Mouse (Mus musculus): ENCODE measurements around the gene Art4. TPM values are rescaled to one million over a fixed set of nuclear protein-coding genes. Genes with fewer than 3 reads are reported as not detected.
"Not testable (repeated sequence)": the region's sequence is repeated elsewhere in the genome, so short reads cannot be mapped to it uniquely, and the experiment has no call there.

The Art4 gene
- total and polyA plus RNA-seq, 2 experiments from 2014 or later: 0.25 to 0.37 TPM

DNA sequence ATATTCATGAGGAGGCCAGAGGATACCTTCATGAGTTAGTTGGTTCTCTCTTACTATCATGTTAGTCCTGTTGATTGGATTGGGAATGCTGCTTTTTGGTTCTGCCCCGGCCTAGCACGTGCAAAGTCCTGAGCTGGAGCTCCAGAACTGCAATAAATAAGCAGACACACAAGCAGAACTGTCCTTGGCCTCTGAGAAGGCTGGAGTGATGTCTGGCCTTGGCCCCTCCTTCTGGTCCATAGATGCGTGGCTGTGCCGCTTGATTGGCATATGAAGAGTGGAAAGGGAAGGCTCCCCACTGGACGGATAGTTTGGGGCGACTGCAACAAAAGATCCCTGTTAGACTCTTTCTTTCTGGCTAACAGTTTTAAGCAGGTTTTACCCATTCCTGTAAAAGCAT lies 31.5 kb upstream of the Art4 start:
- Histone ChIP-seq H3K27ac (no peak overlapping the region), H3K4me2 (ENCODE audit: low read depth, low read length) (no peak overlapping the region), H3K9me3 (ENCODE audit: low read length) (no peaks in the 10 kb centered on the region), H3K9ac (replicated peaks; ENCODE audit: low read length) (no peak overlapping the region), H3K4me1 (ENCODE audit: insufficient read depth, low read length) (no peaks in the 10 kb centered on the region), H3K27me3 (ENCODE audit: insufficient read depth, low read length) (no peaks in the 10 kb centered on the region), H3K36me3 (ENCODE audit: insufficient read depth, low read length) (no peaks in the 10 kb centered on the region), H3K4me3 (ENCODE audit: low read length) (no peak overlapping the region)
- DNase-seq (ENCODE audit: low spot score) (no peak), ATAC-seq (no peak)
- WGBS: 87% methylated on average over 6 of the region's 6 CpGs
- TF ChIP-seq CTCF (IDR thresholded peaks at IDR 0.05; ENCODE audit: low read depth): no peak

DNA sequence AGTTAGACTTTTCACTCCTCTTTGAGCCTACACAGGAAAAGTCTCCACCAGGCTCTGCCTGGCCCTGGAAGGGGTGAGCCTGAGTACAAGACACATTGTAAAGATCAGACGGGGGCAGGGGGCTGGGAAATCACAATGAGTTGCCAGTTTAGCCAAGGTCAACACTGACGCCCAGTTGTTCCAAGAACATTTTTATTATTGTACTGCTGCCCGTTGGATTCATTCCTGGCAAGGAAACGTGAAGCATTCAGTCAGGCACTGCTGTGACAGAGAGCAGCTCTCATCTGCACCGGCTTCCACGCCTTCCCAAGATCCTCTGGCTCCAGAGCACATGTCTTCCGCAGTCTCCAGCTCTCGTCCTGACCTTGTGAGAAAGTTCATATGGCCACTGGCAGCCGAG lies 30.3 kb upstream of the Art4 start:
- Histone ChIP-seq H3K4me1 (ENCODE audit: insufficient read depth, low read length) (no peaks in the 10 kb centered on the region), H3K4me2 (ENCODE audit: low read depth, low read length) (no peak overlapping the region), H3K9me3 (ENCODE audit: low read length) (no peaks in the 10 kb centered on the region), H3K36me3 (ENCODE audit: insufficient read depth, low read length) (no peaks in the 10 kb centered on the region), H3K4me3 (ENCODE audit: low read length) (no peak overlapping the region), H3K27ac (no peak overlapping the region), H3K27me3 (ENCODE audit: insufficient read depth, low read length) (no peaks in the 10 kb centered on the region), H3K9ac (replicated peaks; ENCODE audit: low read length) (no peak overlapping the region)
- ATAC-seq (no peak), DNase-seq (ENCODE audit: low spot score) (peak; percentile 3)
- WGBS: 66% methylated on average over 9 of the region's 9 CpGs
- TF ChIP-seq CTCF (IDR thresholded peaks at IDR 0.05; ENCODE audit: low read depth): no peak

DNA sequence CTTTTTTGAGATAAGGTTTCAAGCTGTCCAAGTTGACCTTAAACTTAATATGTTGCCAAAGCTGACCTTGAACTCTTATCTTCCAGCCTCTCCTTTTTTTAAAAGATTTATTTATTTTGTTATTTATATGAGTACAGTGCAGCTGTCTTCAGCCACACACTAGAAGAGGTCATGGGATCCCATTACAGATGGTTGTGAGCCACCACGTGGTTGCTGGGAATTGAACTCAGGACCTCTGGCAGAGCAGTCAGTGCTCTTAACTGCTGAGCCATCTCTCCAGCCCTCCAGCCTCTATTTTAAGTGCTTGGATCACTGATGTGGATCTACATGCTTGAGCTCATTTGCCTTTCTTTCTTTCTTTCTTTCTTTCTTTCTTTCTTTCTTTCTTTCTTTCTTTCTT lies 27.2 kb upstream of the Art4 start:
- WGBS: 63% methylated on average over 1 of the region's 1 CpGs
- not testable (repeated sequence) for H3K4me3 ChIP-seq (ENCODE audit: low read length); H3K27me3 ChIP-seq (ENCODE audit: insufficient read depth, low read length); H3K36me3 ChIP-seq (ENCODE audit: insufficient read depth, low read length); H3K4me1 ChIP-seq (ENCODE audit: insufficient read depth, low read length); ATAC-seq; H3K9ac ChIP-seq (replicated peaks; ENCODE audit: low read length); H3K27ac ChIP-seq; DNase-seq (ENCODE audit: low spot score); H3K4me2 ChIP-seq (ENCODE audit: low read depth, low read length); H3K9me3 ChIP-seq (ENCODE audit: low read length)

DNA sequence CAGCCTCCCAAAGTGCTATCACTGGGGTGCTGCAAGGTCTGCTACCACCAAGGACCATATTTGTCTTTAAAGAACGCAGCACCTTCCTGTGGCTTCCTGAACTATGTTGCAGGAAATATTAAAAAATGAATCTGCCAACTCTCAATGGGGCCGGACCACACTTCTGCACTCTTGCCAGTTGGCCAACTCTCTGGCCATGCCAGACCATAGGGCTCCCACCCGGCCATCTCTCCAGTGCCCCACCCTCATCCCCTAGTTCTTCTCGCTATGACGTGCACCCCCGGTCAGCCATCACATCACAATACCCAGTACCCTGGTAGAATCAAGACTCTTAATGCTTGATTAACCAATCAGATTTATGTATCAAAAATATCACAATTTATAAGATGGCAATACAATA lies 26.4 kb upstream of the Art4 start:
- Histone ChIP-seq H3K4me1 (ENCODE audit: insufficient read depth, low read length) (no peaks in the 10 kb centered on the region), H3K4me2 (ENCODE audit: low read depth, low read length) (no peak overlapping the region), H3K9me3 (ENCODE audit: low read length) (no peaks in the 10 kb centered on the region), H3K9ac (replicated peaks; ENCODE audit: low read length) (no peak overlapping the region), H3K27ac (no peak overlapping the region), H3K4me3 (ENCODE audit: low read length) (no peak overlapping the region), H3K36me3 (ENCODE audit: insufficient read depth, low read length) (no peaks in the 10 kb centered on the region), H3K27me3 (ENCODE audit: insufficient read depth, low read length) (no peaks in the 10 kb centered on the region)
- no peak for ATAC-seq
- 91% methylated on average over 6 of the region's 6 CpGs for WGBS
- DNase-seq (ENCODE audit: low spot score): no peak
- no peak for TF ChIP-seq CTCF (IDR thresholded peaks at IDR 0.05; ENCODE audit: low read depth)

DNA sequence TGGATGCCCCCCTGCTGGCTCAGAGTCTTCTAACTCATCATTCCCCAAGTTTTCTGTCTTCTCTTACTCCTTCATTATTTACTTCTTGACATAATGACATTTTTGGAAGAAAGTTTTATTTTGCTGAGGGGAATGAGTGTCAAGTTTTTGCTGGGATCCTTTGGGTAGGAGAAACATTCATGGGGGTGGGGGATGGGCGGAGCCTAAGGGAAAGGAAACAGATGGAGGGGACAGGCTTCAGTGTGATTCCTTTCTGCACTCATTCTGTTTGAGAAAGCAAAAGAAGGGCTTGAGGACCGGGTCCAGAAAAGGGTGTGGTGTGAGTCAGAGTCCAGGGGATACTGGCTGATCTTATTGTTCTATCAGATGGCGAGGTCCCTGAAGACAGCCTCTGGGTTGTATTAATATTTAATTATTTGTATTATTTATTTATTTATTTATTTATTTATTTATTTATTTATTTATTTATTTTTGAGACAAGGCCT lies 25.9 kb upstream of the Art4 start:
- TF ChIP-seq CTCF (IDR thresholded peaks at IDR 0.05; ENCODE audit: low read depth): no peak
- no peak for DNase-seq (ENCODE audit: low spot score)
- Histone ChIP-seq H3K36me3 (ENCODE audit: insufficient read depth, low read length) (no peaks in the 10 kb centered on the region), H3K4me3 (ENCODE audit: low read length) (no peak overlapping the region), H3K27ac (no peak overlapping the region), H3K9ac (replicated peaks; ENCODE audit: low read length) (no peak overlapping the region), H3K9me3 (ENCODE audit: low read length) (no peaks in the 10 kb centered on the region), H3K4me2 (ENCODE audit: low read depth, low read length) (no peak overlapping the region), H3K4me1 (ENCODE audit: insufficient read depth, low read length) (no peaks in the 10 kb centered on the region), H3K27me3 (ENCODE audit: insufficient read depth, low read length) (no peaks in the 10 kb centered on the region)
- 82% methylated on average over 3 of the region's 3 CpGs for WGBS
- ATAC-seq: no peak

DNA sequence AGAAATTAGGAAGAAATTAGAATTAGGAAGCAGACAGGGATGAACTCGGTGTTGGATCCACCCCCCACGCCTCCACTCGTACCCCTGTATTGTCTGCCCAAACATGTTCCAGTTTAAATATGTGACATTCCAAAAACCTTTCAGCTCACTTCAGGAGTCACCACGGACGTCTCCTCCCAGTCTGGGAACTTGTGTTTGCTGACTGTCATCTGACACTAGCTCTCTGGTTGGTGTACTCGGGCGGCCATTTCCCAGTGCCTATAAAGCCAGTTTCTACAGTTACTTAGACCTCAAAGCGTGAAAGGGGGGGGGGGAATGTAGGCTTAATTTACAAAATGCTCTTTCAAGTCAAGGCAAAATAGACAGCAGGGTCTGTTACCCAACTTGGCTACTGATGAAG lies 24.1 kb upstream of the Art4 start:
- no peak overlapping the region for H3K27ac ChIP-seq
- no peak overlapping the region for H3K4me2 ChIP-seq (ENCODE audit: low read depth, low read length)
- H3K27me3 ChIP-seq (ENCODE audit: insufficient read depth, low read length): no peaks in the 10 kb centered on the region
- H3K4me3 ChIP-seq (ENCODE audit: low read length): no peak overlapping the region
- no peak for DNase-seq (ENCODE audit: low spot score)
- H3K9me3 ChIP-seq (ENCODE audit: low read length): no peaks in the 10 kb centered on the region
- WGBS: 77% methylated on average over 8 of the region's 8 CpGs
- TF ChIP-seq CTCF (IDR thresholded peaks at IDR 0.05; ENCODE audit: low read depth): no peak
- no peak overlapping the region for H3K9ac ChIP-seq (replicated peaks; ENCODE audit: low read length)
- no peaks in the 10 kb centered on the region for H3K36me3 ChIP-seq (ENCODE audit: insufficient read depth, low read length)
- no peak for ATAC-seq
- no peaks in the 10 kb centered on the region for H3K4me1 ChIP-seq (ENCODE audit: insufficient read depth, low read length)

DNA sequence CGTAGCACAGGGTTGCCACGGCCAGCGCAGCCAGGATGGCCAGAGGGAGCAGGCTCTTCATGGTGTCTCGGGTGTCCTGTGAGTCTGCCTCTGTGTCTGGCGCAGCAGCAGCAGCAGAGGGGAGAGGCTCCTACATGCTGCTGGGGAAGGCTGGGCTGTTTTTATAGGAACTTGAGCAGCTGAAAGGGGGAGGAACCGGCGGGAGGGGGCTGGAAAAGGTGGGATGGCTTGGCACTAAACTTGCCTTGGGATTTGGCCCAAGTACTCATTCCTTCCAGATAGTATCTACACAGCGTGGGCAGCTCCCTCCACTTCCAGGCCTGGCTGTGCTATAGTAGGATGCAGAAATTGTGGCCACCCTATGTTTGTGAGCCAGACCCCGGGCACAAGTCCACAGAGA lies 18.1 kb upstream of the Art4 start, which contains the start of gene Mgp:
TSS of gene Mgp (minus strand) at position 154 of the 400 bp plus-strand sequence.
- no peaks in the 10 kb centered on the region for H3K9me3 ChIP-seq (ENCODE audit: low read length)
- H3K27ac ChIP-seq: no peak within 1 kb of the TSS
- no peak within 1 kb of the TSS for H3K9ac ChIP-seq (replicated peaks; ENCODE audit: low read length)
- H3K4me2 ChIP-seq (ENCODE audit: low read depth, low read length): 0 out of 2 replicates have a peak within 1 kb of the TSS, but pooled peaks have one; percentile 5
- no peaks in the 10 kb centered on the region for H3K27me3 ChIP-seq (ENCODE audit: insufficient read depth, low read length)
- DNase-seq (ENCODE audit: low spot score): no peak
- H3K4me1 ChIP-seq (ENCODE audit: insufficient read depth, low read length): no peaks in the 10 kb centered on the region
- no peak for ATAC-seq
- H3K36me3 ChIP-seq (ENCODE audit: insufficient read depth, low read length): no peaks in the 10 kb centered on the region
- TF ChIP-seq CTCF (IDR thresholded peaks at IDR 0.05; ENCODE audit: low read depth): no peak
- no peak within 1 kb of the TSS for H3K4me3 ChIP-seq (ENCODE audit: low read length)
- WGBS: 50% methylated on average over 9 of the region's 9 CpGs

All from hindbrain, postnatal 0 days (tissue).